Mouse (Mus musculus): ENCODE results near the gene Gm29866. TPM values are rescaled to one million over a fixed set of nuclear protein-coding genes. Genes with fewer than 3 reads are reported as not detected.
"Not testable (repeated sequence)": the region's sequence is repeated elsewhere in the genome, so short reads cannot be mapped to it uniquely, and the experiment has no call there.

The Gm29866 gene
- total RNA-seq (2021) (not detected), polyA plus RNA-seq (2012; rRNA removed) (not detected in 2 replicates)
- long read RNA-seq: 0 reads

DNA sequence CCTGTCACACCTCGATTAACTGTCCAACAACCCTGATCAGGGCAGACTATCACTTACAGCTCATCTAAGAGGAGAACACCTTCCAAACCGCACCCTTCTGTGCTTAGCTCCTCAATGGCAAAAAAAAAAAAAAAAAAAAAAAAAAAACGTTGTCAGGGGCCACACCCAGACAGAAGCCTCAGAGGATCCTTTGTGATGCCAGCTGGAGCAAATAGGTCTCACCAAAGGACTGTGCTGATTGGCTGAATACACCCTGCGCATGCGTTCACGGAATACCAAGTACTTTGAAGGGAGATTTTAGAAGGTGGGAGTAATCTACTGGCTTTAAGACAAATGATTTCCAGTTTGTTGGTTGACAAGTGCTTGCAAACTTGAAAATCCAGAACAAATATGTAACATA, at the start of gene Gm29866:
TSS of gene Gm29866 (minus strand) at position 101 of the 400 bp plus-strand sequence.
- no CpG with 5 or more reads among the region's 6 CpGs for WGBS
- not testable (repeated sequence) for DNase-seq, H3K27ac ChIP-seq

More for the DNA sequence above, at the start of gene Gm29866:
- H3K79me2 ChIP-seq (replicated peaks; ENCODE audit: control insufficient read depth, insufficient read depth, low read length); H3K27me3 ChIP-seq (ENCODE audit: control insufficient read depth, insufficient read depth, low read length); intact Hi-C loops (cut with DNase I); H3K4me3 ChIP-seq; H3K4me1 ChIP-seq (ENCODE audit: control insufficient read depth, insufficient read depth, low read length); H3K36me3 ChIP-seq (ENCODE audit: control insufficient read depth, insufficient read depth, low read length); H3K9ac ChIP-seq (ENCODE audit: low read depth, low read length): not testable (repeated sequence)

Other genes with a start within 250 kb of the Gm29866 start
- gene Gm20909, start 170.9 kb upstream of the Gm29866 start, total RNA-seq (2021): not detected
- gene Gm20909, start 170.9 kb upstream of the Gm29866 start, polyA plus RNA-seq (2012; rRNA removed): not detected in 2 replicates
- gene Gm20865, start 247.9 kb upstream of the Gm29866 start, total RNA-seq (2021): not detected
- not detected in 2 replicates for gene Gm20865, start 247.9 kb upstream of the Gm29866 start, polyA plus RNA-seq (2012; rRNA removed)